Mouse (Mus musculus) ES-E14 (cell line): Measurements from ENCODE around the gene Tut7.
A peak's percentile ranks its signal among the peaks of the same experiment; 100 is the strongest.
"Not testable (repeated sequence)": the region's sequence is repeated elsewhere in the genome, so short reads cannot be mapped to it uniquely, and the experiment has no call there.

ENCODE experiments used
- CHD2 ChIP-seq: IDR thresholded peaks from 2 replicates; pipeline ENCODE4 v1.6.1; 2014; ENCODE audit warnings: mild to moderate bottlenecking, low read depth, low read length, inconsistent platforms
- HCFC1 ChIP-seq: IDR thresholded peaks from 2 replicates; pipeline ENCODE4 v1.6.1; 2012; ENCODE audit warnings: low read length, inconsistent platforms, borderline replicate concordance; ENCODE audit not compliant: insufficient read depth
- MAFK ChIP-seq: IDR thresholded peaks from 2 replicates; pipeline ENCODE4 v1.6.1; 2014; ENCODE audit warnings: mild to moderate bottlenecking, low read depth, low read length, inconsistent platforms; ENCODE audit not compliant: insufficient read depth
- ZC3H11A ChIP-seq: IDR thresholded peaks from 2 replicates; pipeline ENCODE4 v1.6.1; 2012; ENCODE audit warnings: low read depth, mild to moderate bottlenecking, inconsistent platforms, low read length, borderline replicate concordance
- ZNF384 ChIP-seq: IDR thresholded peaks from 2 replicates; pipeline ENCODE4 v1.6.1; 2012; ENCODE audit warnings: low read depth, low read length, inconsistent platforms

- TF ChIP-seq CHD2, MAFK, HCFC1, ZC3H11A: not testable (repeated sequence)
- peak; percentile 95 for TF ChIP-seq ZNF384
These were observed 43.1 kb downstream of the Tut7 start for GRCm38 (mm10) chr13:59779744-59780264.
